Mouse (Mus musculus) MEL (cell line): ENCODE results near the gene Ankrd22. TPM values are rescaled to one million over a fixed set of nuclear protein-coding genes. Genes with fewer than 3 reads are reported as not detected.

Experiments used
- DNase-seq: peaks from one replicate; pipeline ENCODE4 v3.0.0; 2011; ENCODE audit warnings: low read depth, low spot score
- H3K27ac ChIP-seq: 2 replicates; pipeline ENCODE4 v1.5.1; 2012; ENCODE audit warnings: low read depth, mild to moderate bottlenecking, control low read depth, low read length, moderate library complexity; ENCODE audit not compliant: control insufficient read depth
- H3K27me3 ChIP-seq, 2 experiments: fragments of 150-350 bp in 1 of 2; sonication (generic) in 1 of 2; 2 replicates each; pipeline ENCODE4 v1.6.1; 2012; ENCODE audit warnings: low read length in 2 of 2, mild to moderate bottlenecking in 2 of 2, improper control_type of control experiment in 1 of 2, moderate library complexity in 1 of 2; ENCODE audit not compliant: insufficient read depth in 2 of 2, control insufficient read depth in 1 of 2
- H3K36me3 ChIP-seq, 2 experiments: 2 replicates each; pipeline ENCODE4 v1.6.1; 2012 to 2014; ENCODE audit warnings: low read length in 2 of 2, improper control_type of control experiment in 1 of 2, inconsistent platforms in 1 of 2, mild to moderate bottlenecking in 1 of 2; ENCODE audit not compliant: insufficient read depth in 2 of 2, control insufficient read depth in 1 of 2
- H3K4me1 ChIP-seq, 2 experiments: fragments of 150-350 bp in 1 of 2; sonication (generic) in 1 of 2; 2 replicates each; pipeline ENCODE4 v1.6.1; 2012; ENCODE audit warnings: low read length in 2 of 2, improper control_type of control experiment in 1 of 2, mild to moderate bottlenecking in 1 of 2; ENCODE audit not compliant: insufficient read depth in 2 of 2, control insufficient read depth in 1 of 2
- H3K4me3 ChIP-seq, 2 experiments: fragments of 150-350 bp in 1 of 2; sonication (generic) in 1 of 2; 2 replicates each; pipeline ENCODE4 v1.5.1; 2012; ENCODE audit warnings: low read depth in 2 of 2, low read length in 2 of 2, mild to moderate bottlenecking in 2 of 2, moderate library complexity in 2 of 2, control low read depth in 1 of 2, improper control_type of control experiment in 1 of 2; ENCODE audit not compliant: control insufficient read depth in 1 of 2, insufficient read depth in 1 of 2
- H3K79me2 ChIP-seq: 2 replicates; pipeline ENCODE4 v1.6.1; 2012; ENCODE audit warnings: mild to moderate bottlenecking, low read length, moderate library complexity; ENCODE audit not compliant: control insufficient read depth, poor library complexity, insufficient read depth
- H3K9ac ChIP-seq: 2 replicates; pipeline ENCODE4 v1.6.1; 2012; ENCODE audit warnings: low read depth, mild to moderate bottlenecking, control low read depth, low read length, moderate library complexity; ENCODE audit not compliant: control insufficient read depth, poor library complexity, severe bottlenecking
- H3K9me3 ChIP-seq: fragments of 150-350 bp; sonication (generic); replicated peaks from 2 replicates; pipeline ENCODE4 v1.6.1; 2012; ENCODE audit warnings: mild to moderate bottlenecking, low read length, improper control_type of control experiment, moderate library complexity; ENCODE audit not compliant: insufficient read depth
- BHLHE40 ChIP-seq: IDR thresholded peaks from 2 replicates; pipeline ENCODE4 v1.6.1; 2012; ENCODE audit warnings: low read depth, mild to moderate bottlenecking, inconsistent platforms, low read length, improper control_type of control experiment, borderline replicate concordance
- CHD1 ChIP-seq: IDR thresholded peaks from 2 replicates; pipeline ENCODE4 v1.6.1; 2012; ENCODE audit warnings: low read depth, mild to moderate bottlenecking, inconsistent platforms, low read length, improper control_type of control experiment
- E2F4 ChIP-seq: IDR thresholded peaks from 2 replicates; pipeline ENCODE4 v1.6.1; 2011; ENCODE audit warnings: low read depth, low read length, improper control_type of control experiment, borderline replicate concordance
- ELF1 ChIP-seq: IDR thresholded peaks from 2 replicates; pipeline ENCODE4 v1.6.1; 2014; ENCODE audit warnings: low read depth, mild to moderate bottlenecking, inconsistent platforms, low read length, improper control_type of control experiment, moderate library complexity
- GATA1 ChIP-seq: IDR thresholded peaks from 2 replicates; pipeline ENCODE4 v1.6.1; 2011; ENCODE audit warnings: low read depth, low read length, improper control_type of control experiment
- HCFC1 ChIP-seq: IDR thresholded peaks from 2 replicates; pipeline ENCODE4 v1.6.1; 2012; ENCODE audit warnings: low read depth, mild to moderate bottlenecking, inconsistent platforms, low read length, improper control_type of control experiment, moderate library complexity
- JUND ChIP-seq: IDR thresholded peaks from 2 replicates; pipeline ENCODE4 v1.6.1; 2011; ENCODE audit warnings: low read depth, mild to moderate bottlenecking, improper control_type of control experiment, low read length
- KAT2A ChIP-seq: conservative IDR thresholded peaks from 2 replicates; pipeline ENCODE4 v1.6.1; 2012; ENCODE audit warnings: low read depth, low read length, improper control_type of control experiment, inconsistent platforms
- MAX ChIP-seq: IDR thresholded peaks from 2 replicates; pipeline ENCODE4 v1.6.1; 2011; ENCODE audit warnings: low read length, improper control_type of control experiment
- MEF2A ChIP-seq: IDR thresholded peaks from 2 replicates; pipeline ENCODE4 v1.6.1; 2014; ENCODE audit warnings: low read depth, mild to moderate bottlenecking, inconsistent platforms, low read length, improper control_type of control experiment; ENCODE audit not compliant: poor library complexity, insufficient replicate concordance, severe bottlenecking; ENCODE audit errors: extremely low read depth
- MXI1 ChIP-seq: IDR thresholded peaks from 2 replicates; pipeline ENCODE4 v1.6.1; 2011; ENCODE audit warnings: mild to moderate bottlenecking, low read depth, low read length, improper control_type of control experiment
- MYB ChIP-seq: IDR thresholded peaks from 2 replicates; pipeline ENCODE4 v1.6.1; 2011; ENCODE audit warnings: mild to moderate bottlenecking, low read depth, low read length, improper control_type of control experiment
- NELFE ChIP-seq: IDR thresholded peaks from 2 replicates; pipeline ENCODE4 v1.6.1; 2011; ENCODE audit warnings: low read depth, low read length, improper control_type of control experiment
- NRF1 ChIP-seq: IDR thresholded peaks from 2 replicates; pipeline ENCODE4 v1.6.1; 2014; ENCODE audit warnings: low read depth, mild to moderate bottlenecking, inconsistent platforms, low read length, improper control_type of control experiment, moderate library complexity; ENCODE audit not compliant: poor library complexity, insufficient read depth, severe bottlenecking
- POLR2AphosphoS5 ChIP-seq: IDR thresholded peaks from 2 replicates; pipeline ENCODE4 v1.6.1; 2012; ENCODE audit warnings: low read depth, borderline replicate concordance, mild to moderate bottlenecking, inconsistent platforms, low read length, moderate library complexity, mixed read lengths
- RAD21 ChIP-seq: IDR thresholded peaks from 2 replicates; pipeline ENCODE4 v1.6.1; 2011; ENCODE audit warnings: mild to moderate bottlenecking, low read depth, low read length, improper control_type of control experiment
- TBP ChIP-seq: IDR thresholded peaks from 2 replicates; pipeline ENCODE4 v1.8.0; 2011; ENCODE audit warnings: low read depth, low read length, improper control_type of control experiment
- TCF12 ChIP-seq: IDR thresholded peaks from 2 replicates; pipeline ENCODE4 v1.6.1; 2014; ENCODE audit warnings: low read depth, mild to moderate bottlenecking, inconsistent platforms, low read length, improper control_type of control experiment, moderate library complexity
- USF2 ChIP-seq, 2 experiments: IDR thresholded peaks; 2 replicates each; pipeline ENCODE4 v1.6.1; 2011 to 2012; ENCODE audit warnings: improper control_type of control experiment in 2 of 2, low read length in 2 of 2, borderline replicate concordance in 1 of 2, inconsistent platforms in 1 of 2, low read depth in 1 of 2, mild to moderate bottlenecking in 1 of 2; ENCODE audit not compliant: insufficient read depth in 1 of 2
- ZC3H11A ChIP-seq: IDR thresholded peaks from 2 replicates; pipeline ENCODE4 v1.6.1; 2012; ENCODE audit warnings: low read depth, mild to moderate bottlenecking, inconsistent platforms, low read length, improper control_type of control experiment
- polyA plus RNA-seq, 2 experiments: library from polyadenylated mRNA; stranded (reverse) in 1 of 2; unstranded in 1 of 2; fragments of >175 nt in 1 of 2; fragments of >200 nt in 1 of 2; gene quantifications; 2 replicates each; pipeline versions ENCODE4 v1.2.1 to v1.2.4; 2012; ENCODE audit warnings: low replicate concordance in 2 of 2, low read depth in 1 of 2; ENCODE audit not compliant: insufficient read length in 2 of 2, insufficient read depth in 1 of 2, missing spikeins in 1 of 2
- total RNA-seq: library from RNA; depleted of rRNA; stranded (reverse); fragments of 300-350 nt; gene quantifications from 2 replicates; pipeline ENCODE4 v1.2.3, GENCODE M21; 2012

The Ankrd22 gene
- total and polyA plus RNA-seq, 3 experiments = not detected

DNA sequence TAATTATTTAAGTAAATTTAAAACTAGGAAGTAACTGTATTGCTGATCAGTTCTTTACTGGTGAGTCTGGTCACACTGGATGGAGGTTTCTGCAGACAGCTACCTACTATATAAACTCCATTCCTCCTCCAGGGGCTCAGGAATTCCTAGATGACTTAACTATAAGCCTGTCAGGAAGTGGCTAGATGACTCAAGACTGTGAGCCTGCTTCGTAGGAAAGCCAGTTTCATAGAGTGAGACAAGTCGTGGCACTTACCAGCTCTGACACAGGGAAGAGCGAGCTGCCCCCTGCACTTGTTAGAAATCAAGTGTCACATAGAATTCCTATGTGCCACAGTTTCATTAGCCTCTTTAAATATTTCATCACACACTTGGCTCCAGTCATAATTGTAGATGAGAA, 5.3 kb upstream of the Ankrd22 start:
- no peak overlapping the region for H3K9ac ChIP-seq
- no peak for TF ChIP-seq POLR2AphosphoS5
- H3K4me3 ChIP-seq = no peak overlapping the region

DNA sequence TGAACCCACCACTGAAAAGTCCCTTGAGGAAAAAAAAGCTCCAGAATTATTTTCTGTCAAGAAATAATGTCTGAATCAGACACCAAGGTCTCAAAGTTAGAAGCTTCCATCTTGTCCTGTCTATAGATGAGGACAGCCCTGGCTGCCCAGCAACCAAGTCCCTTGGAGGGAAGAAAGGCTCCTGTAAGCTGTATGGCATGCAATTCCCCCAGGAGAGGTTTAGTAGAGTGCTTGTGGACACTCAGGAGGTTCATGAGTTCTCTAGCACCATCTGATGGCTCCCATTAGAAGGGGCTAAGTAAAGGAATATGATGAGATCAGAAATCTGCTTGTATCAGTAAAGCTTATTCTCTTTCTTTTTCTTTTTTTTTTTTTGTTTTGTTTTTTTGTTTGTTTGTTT, 3.3 kb upstream of the Ankrd22 start:
- Histone ChIP-seq H3K27me3 (no peaks in the 10 kb centered on the region), H3K9me3 (no peaks in the 10 kb centered on the region), H3K4me1 (no peaks in the 10 kb centered on the region), H3K27ac (no peak overlapping the region), H3K9ac (no peak overlapping the region), H3K79me2 (no peaks in the 10 kb centered on the region), H3K4me3 (no peak overlapping the region), H3K36me3 (no peaks in the 10 kb centered on the region)
- no peak for TF ChIP-seq E2F4
- no peak for TF ChIP-seq MEF2A
- TF ChIP-seq NELFE = no peak
- no peak for TF ChIP-seq JUND
- no peak for TF ChIP-seq ELF1
- no peak for TF ChIP-seq TCF12
- no peak for TF ChIP-seq KAT2A
- TF ChIP-seq ZC3H11A = no peak
- no peak for TF ChIP-seq MAX
- no peak for TF ChIP-seq MYB
- no peak for TF ChIP-seq NRF1
- no peak for TF ChIP-seq CHD1
- no peak for TF ChIP-seq MXI1
- no peak for TF ChIP-seq GATA1
- no peak for TF ChIP-seq USF2 (IDR thresholded peaks at IDR 0.05; ENCODE audit: borderline replicate concordance in 1 of 2, insufficient read depth in 1 of 2, low read depth in 1 of 2, low read length in 2 of 2)
- no peak for TF ChIP-seq BHLHE40
- no peak for TF ChIP-seq RAD21
- TF ChIP-seq HCFC1 = no peak
- no peak for TF ChIP-seq TBP
- no peak for DNase-seq

More for the DNA sequence above, 5.3 kb upstream of the Ankrd22 start:
- H3K9me3 ChIP-seq = no peaks in the 10 kb centered on the region
- H3K27me3 ChIP-seq = no peaks in the 10 kb centered on the region
- H3K27ac ChIP-seq = no peak overlapping the region
- no peaks in the 10 kb centered on the region for H3K79me2 ChIP-seq
- no peaks in the 10 kb centered on the region for H3K36me3 ChIP-seq
- no peaks in the 10 kb centered on the region for H3K4me1 ChIP-seq
- DNase-seq = no peak
